In the genomic region with DNA sequence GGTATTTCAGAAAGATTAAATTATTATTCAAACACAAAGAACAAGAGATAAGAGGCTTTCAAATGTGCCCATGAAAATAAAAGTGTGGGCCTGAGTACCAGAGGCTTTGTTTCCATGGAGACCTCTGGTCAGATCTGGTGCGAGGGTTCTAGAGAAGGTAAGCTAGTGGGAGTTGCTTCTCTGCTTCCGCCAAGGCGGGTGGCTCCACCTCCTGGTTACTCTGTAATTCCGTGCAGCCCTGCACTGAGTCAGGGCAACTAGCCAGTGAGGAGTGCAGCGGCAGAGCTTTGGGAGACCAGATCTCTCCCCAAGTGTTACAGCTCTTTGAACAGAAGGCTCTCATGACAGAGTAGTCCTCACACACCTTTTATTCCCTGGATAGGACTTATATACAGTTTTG, we compare ENCODE assay signal across 41 mouse cellular contexts. TPM values are rescaled to one million over a fixed set of nuclear protein-coding genes. Genes with fewer than 3 reads are reported as not detected.
DNase-seq lines count a peak whose midpoint lies in the region; ATAC-seq and TF ChIP-seq lines count a peak whose summit lies in the region.
"Had no signal": no experiment of that assay in that cellular context is flagged by ENCODE, and none has a peak within 500 bp of the region (broad histone marks: within the 10 kb centered on the region; RNA-seq: fewer than 3 reads in every experiment).

No protein-coding gene starts in this region.

- TF ChIP-seq CTCF in hindbrain, postnatal 0 days (IDR thresholded peaks at IDR 0.05; ENCODE audit: low read depth): no peak
- TF ChIP-seq CTCF in brain, embryonic 14.5 days (IDR thresholded peaks at IDR 0.05; ENCODE audit: borderline replicate concordance, extremely low read depth, insufficient read depth, insufficient read length): no peak

- H3K4me1 ChIP-seq in hindbrain, postnatal 0 days (ENCODE audit: insufficient read depth, low read length): no peaks in the 10 kb centered on the region
- no peaks in the 10 kb centered on the region for H3K4me1 ChIP-seq in hindbrain, embryonic 16.5 days (ENCODE audit: control insufficient read depth, insufficient read depth, low read depth, low read length)
- no peaks in the 10 kb centered on the region for H3K4me1 ChIP-seq in embryonic facial prominence, embryonic 10.5 days
- H3K4me1 ChIP-seq in neural tube, embryonic 15.5 days: no peaks in the 10 kb centered on the region
- H3K4me1 ChIP-seq: embryonic facial prominence, embryonic 15.5 days; heart, embryonic 13.5 days; hindbrain, embryonic 10.5 days; hindbrain, embryonic 15.5 days; intestine, embryonic 15.5 days; stomach, embryonic 15.5 days had no signal

- no peak overlapping the region for H3K4me2 ChIP-seq in hindbrain, postnatal 0 days (ENCODE audit: low read depth, low read length)
- H3K4me2 ChIP-seq in hindbrain, embryonic 16.5 days (ENCODE audit: low read length): no peak overlapping the region
- no peak overlapping the region for H3K4me2 ChIP-seq in neural tube, embryonic 15.5 days
- H3K4me2 ChIP-seq: embryonic facial prominence, embryonic 15.5 days; heart, embryonic 13.5 days; hindbrain, embryonic 15.5 days; intestine, embryonic 15.5 days; stomach, embryonic 15.5 days had no signal

- no peak for TF ChIP-seq POLR2A in brain, embryonic 14.5 days (IDR thresholded peaks at IDR 0.05; ENCODE audit: borderline replicate concordance, extremely low read depth, insufficient read depth, insufficient read length, poor library complexity, severe bottlenecking)

- no peaks in the 10 kb centered on the region for H3K27me3 ChIP-seq in hindbrain, postnatal 0 days (ENCODE audit: insufficient read depth, low read length)
- H3K27me3 ChIP-seq in hindbrain, embryonic 16.5 days (replicated peaks; ENCODE audit: control insufficient read depth, insufficient read depth, low read length): no peaks in the 10 kb centered on the region
- H3K27me3 ChIP-seq in embryonic facial prominence, embryonic 10.5 days (replicated peaks; ENCODE audit: low read depth, poor library complexity, severe bottlenecking): no peaks in the 10 kb centered on the region
- H3K27me3 ChIP-seq in neural tube, embryonic 15.5 days (replicated peaks): no peaks in the 10 kb centered on the region
- H3K27me3 ChIP-seq: embryonic facial prominence, embryonic 15.5 days; heart, embryonic 13.5 days; hindbrain, embryonic 15.5 days; intestine, embryonic 15.5 days; stomach, embryonic 15.5 days had no signal

- no peaks in the 10 kb centered on the region for H3K36me3 ChIP-seq in hindbrain, postnatal 0 days (ENCODE audit: insufficient read depth, low read length)
- H3K36me3 ChIP-seq in hindbrain, embryonic 16.5 days (ENCODE audit: control insufficient read depth, insufficient read depth, low read length): no peaks in the 10 kb centered on the region
- no peaks in the 10 kb centered on the region for H3K36me3 ChIP-seq in embryonic facial prominence, embryonic 10.5 days (replicated peaks)
- H3K36me3 ChIP-seq in neural tube, embryonic 15.5 days: no peaks in the 10 kb centered on the region
- H3K36me3 ChIP-seq: embryonic facial prominence, embryonic 15.5 days; G1E; heart, embryonic 13.5 days; hindbrain, embryonic 10.5 days; hindbrain, embryonic 15.5 days; intestine, embryonic 15.5 days; stomach, embryonic 15.5 days had no signal

- no peak overlapping the region for H3K27ac ChIP-seq in hindbrain, postnatal 0 days
- H3K27ac ChIP-seq in hindbrain, embryonic 16.5 days (ENCODE audit: low read depth, low read length): no peak overlapping the region
- no peak overlapping the region for H3K27ac ChIP-seq in embryonic facial prominence, embryonic 10.5 days (replicated peaks)
- no peak overlapping the region for H3K27ac ChIP-seq in neural tube, embryonic 15.5 days (replicated peaks)
- H3K27ac ChIP-seq: embryonic facial prominence, embryonic 15.5 days; heart, embryonic 13.5 days; hindbrain, embryonic 10.5 days; hindbrain, embryonic 15.5 days; intestine, embryonic 15.5 days; stomach, embryonic 15.5 days had no signal

- peak; percentile 1 for DNase-seq in hindbrain, postnatal 0 days (ENCODE audit: low spot score)
- peak; percentile 86 for DNase-seq in ES-CJ7 (ENCODE audit: low read depth, low spot score)
- DNase-seq in brain, embryonic 14.5 days (ENCODE audit: low read depth): peak; percentile 0
- DNase-seq in embryonic facial prominence, embryonic 10.5 days (ENCODE audit: low spot score): peak; percentile 9
- DNase-seq in kidney, postnatal 10 days: no peak
- no peak for DNase-seq in adipocyte (ENCODE audit: low spot score)
- DNase-seq: adrenal gland, adult 2 months; cerebellum, adult 8-10 months; cerebellum, postnatal 25 days; gastrocnemius, postnatal 14 days; heart, postnatal 10 days; kidney, adult 2 months; layer of hippocampus, postnatal 36 days; liver; lung, adult 18-20 months; lung, postnatal 4 days; midbrain, embryonic 14.5 days; retina, postnatal 1 day; right cerebral cortex, postnatal 14 days; thymus, postnatal 14 days had no signal

- 32% methylated on average over 5 of the region's 5 CpGs for WGBS in hindbrain, postnatal 0 days
- 36% methylated on average over 5 of the region's 5 CpGs for WGBS in hindbrain, embryonic 16.5 days
- 34% methylated on average over 5 of the region's 5 CpGs for WGBS in embryonic facial prominence, embryonic 10.5 days
- WGBS in neural tube, embryonic 15.5 days: 37% methylated on average over 5 of the region's 5 CpGs

- no peak for ATAC-seq in hindbrain, postnatal 0 days
- no peak for ATAC-seq in hindbrain, embryonic 16.5 days
- no peak for ATAC-seq in neural tube, embryonic 15.5 days (ENCODE audit: low FRiP score)
- ATAC-seq: forebrain, embryonic 14.5 days; intestine, embryonic 15.5 days; lung, postnatal 0 days had no signal

- no peaks in the 10 kb centered on the region for H3K9me3 ChIP-seq in hindbrain, postnatal 0 days (ENCODE audit: low read length)
- H3K9me3 ChIP-seq in hindbrain, embryonic 16.5 days (ENCODE audit: control insufficient read depth, low read length): no peaks in the 10 kb centered on the region
- 0 out of 2 replicates have a peak, but pooled peaks cover 2% of the 10 kb centered on the region for H3K9me3 ChIP-seq in embryonic facial prominence, embryonic 10.5 days
- no peaks in the 10 kb centered on the region for H3K9me3 ChIP-seq in neural tube, embryonic 15.5 days (replicated peaks)
- H3K9me3 ChIP-seq: embryonic facial prominence, embryonic 15.5 days; hindbrain, embryonic 10.5 days; hindbrain, embryonic 15.5 days; intestine, embryonic 15.5 days; stomach, embryonic 15.5 days had no signal

- no peak overlapping the region for H3K4me3 ChIP-seq in hindbrain, postnatal 0 days (ENCODE audit: low read length)
- no peak overlapping the region for H3K4me3 ChIP-seq in hindbrain, embryonic 16.5 days (ENCODE audit: low read length)
- H3K4me3 ChIP-seq in embryonic facial prominence, embryonic 10.5 days: no peak overlapping the region
- no peak overlapping the region for H3K4me3 ChIP-seq in neural tube, embryonic 15.5 days (replicated peaks)
- H3K4me3 ChIP-seq: embryonic facial prominence, embryonic 15.5 days; heart, embryonic 13.5 days; hindbrain, embryonic 10.5 days; hindbrain, embryonic 15.5 days; intestine, embryonic 15.5 days; stomach, embryonic 15.5 days had no signal

- no peak overlapping the region for H3K9ac ChIP-seq in hindbrain, postnatal 0 days (replicated peaks; ENCODE audit: low read length)
- H3K9ac ChIP-seq in hindbrain, embryonic 16.5 days (ENCODE audit: low read depth, low read length): no peak overlapping the region
- no peak overlapping the region for H3K9ac ChIP-seq in neural tube, embryonic 15.5 days (replicated peaks)
- H3K9ac ChIP-seq: embryonic facial prominence, embryonic 15.5 days; heart, embryonic 13.5 days; hindbrain, embryonic 15.5 days; intestine, embryonic 15.5 days; stomach, embryonic 15.5 days had no signal

RNA-seq across cellular contexts. Expression of a gene that starts 33.6 kb away (rescaled TPM):
- not detected in 2 replicates for total RNA-seq in hindbrain, postnatal 0 days (2014; rRNA removed)
- not detected in 2 replicates for polyA plus RNA-seq in hindbrain, postnatal 0 days (2015; fragmentation: Nextera tagmentation; extraction: Ambion mirVana)
- not detected in 2 replicates for polyA plus RNA-seq in hindbrain, embryonic 16.5 days (2015; fragmentation: Nextera tagmentation; extraction: Ambion mirVana)
- polyA plus RNA-seq in brain, embryonic 14.5 days (2012; rRNA removed): not detected in 2 replicates
- polyA plus RNA-seq in embryonic facial prominence, embryonic 10.5 days (2016; fragmentation: Nextera tagmentation; extraction: Ambion mirVana): not detected in 2 replicates
- polyA plus RNA-seq in neural tube, embryonic 15.5 days (2015; fragmentation: Nextera tagmentation; extraction: Ambion mirVana): not detected in 2 replicates
- total RNA-seq: adrenal gland, adult 2 months; adrenal gland, postnatal 4 days; gastrocnemius, postnatal 14 days; granulocyte monocyte progenitor cell, adult 5-6 weeks; heart, postnatal 10 days; layer of hippocampus, postnatal 36 days; left cerebral cortex, postnatal 14 days; megakaryocyte-erythroid progenitor cell, adult 5-6 weeks; monocyte, adult 5-6 weeks had no signal
- polyA plus RNA-seq: adrenal gland, adult 2 months; embryonic facial prominence, embryonic 15.5 days; forebrain, embryonic 14.5 days; G1E; heart, embryonic 13.5 days; hindbrain, embryonic 10.5 days; hindbrain, embryonic 15.5 days; intestine, embryonic 15.5 days; kidney, adult 2 months; kidney, embryonic 16.5 days; large intestine, adult 2 months; limb, embryonic 11.5 days; lung, postnatal 0 days; midbrain, embryonic 14.5 days; neural tube, embryonic 14.5 days; small intestine, adult 2 months; stomach, embryonic 15.5 days had no signal

RNA-seq across cellular contexts. Expression of a gene that starts 37.4 kb away (rescaled TPM):
- total RNA-seq in hindbrain, postnatal 0 days (2014; rRNA removed): not detected in 2 replicates
- not detected in 2 replicates for polyA plus RNA-seq in hindbrain, postnatal 0 days (2015; fragmentation: Nextera tagmentation; extraction: Ambion mirVana)
- polyA plus RNA-seq in hindbrain, embryonic 16.5 days (2015; fragmentation: Nextera tagmentation; extraction: Ambion mirVana): not detected in 2 replicates
- not detected in 2 replicates for polyA plus RNA-seq in brain, embryonic 14.5 days (2012; rRNA removed)
- polyA plus RNA-seq in embryonic facial prominence, embryonic 10.5 days (2016; fragmentation: Nextera tagmentation; extraction: Ambion mirVana): not detected in 2 replicates
- polyA plus RNA-seq in neural tube, embryonic 15.5 days (2015; fragmentation: Nextera tagmentation; extraction: Ambion mirVana): not detected in 2 replicates
- total RNA-seq: adrenal gland, adult 2 months; adrenal gland, postnatal 4 days; gastrocnemius, postnatal 14 days; granulocyte monocyte progenitor cell, adult 5-6 weeks; heart, postnatal 10 days; layer of hippocampus, postnatal 36 days; left cerebral cortex, postnatal 14 days; megakaryocyte-erythroid progenitor cell, adult 5-6 weeks; monocyte, adult 5-6 weeks had no signal
- polyA plus RNA-seq: adrenal gland, adult 2 months; embryonic facial prominence, embryonic 15.5 days; forebrain, embryonic 14.5 days; G1E; heart, embryonic 13.5 days; hindbrain, embryonic 10.5 days; hindbrain, embryonic 15.5 days; intestine, embryonic 15.5 days; kidney, adult 2 months; kidney, embryonic 16.5 days; large intestine, adult 2 months; limb, embryonic 11.5 days; lung, postnatal 0 days; midbrain, embryonic 14.5 days; neural tube, embryonic 14.5 days; small intestine, adult 2 months; stomach, embryonic 15.5 days had no signal

Comparison
In these comparisons a context has a peak if more than half of its experiments do, and no peak if none do; other contexts are left out.
1. DNase-seq: peak in hindbrain, postnatal 0 days (single experiment), ES-CJ7 (single experiment), brain, embryonic 14.5 days (single experiment) and embryonic facial prominence, embryonic 10.5 days (single experiment); none in kidney, postnatal 10 days (single experiment) and adipocyte (single experiment).